In genomic region chr2:174294457-174294856, GRCm38 (mm10) we compare ENCODE assay signal across 8 mouse cellular contexts. TPM values are rescaled to one million over a fixed set of nuclear protein-coding genes. Genes with fewer than 3 reads are reported as not detected.
DNase-seq lines count a peak whose midpoint lies in the region; ATAC-seq and TF ChIP-seq lines count a peak whose summit lies in the region.

No protein-coding gene starts in this region.

- H3K4me3 ChIP-seq in layer of hippocampus, adult 2 months: peak overlapping the region; percentile 48
- peak overlapping the region; percentile 60 for H3K4me3 ChIP-seq in embryonic facial prominence, embryonic 11.5 days (ENCODE audit: low read depth, low read length)
- H3K4me3 ChIP-seq in limb, embryonic 11.5 days (ENCODE audit: low read depth, low read length): peak overlapping the region; percentile 48

- peaks cover 26% of the 10 kb centered on the region for H3K9me3 ChIP-seq in embryonic facial prominence, embryonic 11.5 days (replicated peaks; ENCODE audit: control insufficient read depth, low read length)
- peaks cover 27% of the 10 kb centered on the region for H3K9me3 ChIP-seq in limb, embryonic 11.5 days (ENCODE audit: control insufficient read depth, low read length)

- no peak for ATAC-seq in embryonic facial prominence, embryonic 11.5 days (replicated peaks; ENCODE audit: insufficient number of reproducible peaks, low FRiP score, low TSS enrichment, low read depth)
- ATAC-seq in limb, embryonic 11.5 days (ENCODE audit: insufficient number of reproducible peaks, low FRiP score, low TSS enrichment, low read depth): no peak

- TF ChIP-seq CTCF in layer of hippocampus, adult 2 months (conservative IDR thresholded peaks at IDR 0.05): no peak

- H3K27ac ChIP-seq in layer of hippocampus, adult 2 months: no peak overlapping the region
- H3K27ac ChIP-seq in embryonic facial prominence, embryonic 11.5 days (replicated peaks; ENCODE audit: low read depth, low read length): no peak overlapping the region
- no peak overlapping the region for H3K27ac ChIP-seq in limb, embryonic 11.5 days (replicated peaks; ENCODE audit: low read depth, low read length)

- H3K36me3 ChIP-seq in embryonic facial prominence, embryonic 11.5 days (replicated peaks; ENCODE audit: control insufficient read depth, insufficient read depth, low read depth, low read length): no peaks in the 10 kb centered on the region
- peaks cover 2% of the 10 kb centered on the region; the same call in 1 of the 2 replicates for H3K36me3 ChIP-seq in limb, embryonic 11.5 days (ENCODE audit: control insufficient read depth, insufficient read depth, low read length)

- peak overlapping the region; percentile 82 for H3K9ac ChIP-seq in embryonic facial prominence, embryonic 11.5 days (replicated peaks; ENCODE audit: low read length)
- peak overlapping the region; percentile 74 for H3K9ac ChIP-seq in limb, embryonic 11.5 days (ENCODE audit: low read length)

- H3K4me1 ChIP-seq in embryonic facial prominence, embryonic 11.5 days (ENCODE audit: control insufficient read depth, insufficient read depth, low read length): no peaks in the 10 kb centered on the region; the same call in 1 of the 2 replicates
- H3K4me1 ChIP-seq in limb, embryonic 11.5 days (ENCODE audit: control insufficient read depth, insufficient read depth, low read length): peaks cover 21% of the 10 kb centered on the region

- H3K27me3 ChIP-seq in embryonic facial prominence, embryonic 11.5 days (ENCODE audit: control insufficient read depth, insufficient read depth, low read length): peaks cover 22% of the 10 kb centered on the region
- peaks cover 20% of the 10 kb centered on the region for H3K27me3 ChIP-seq in limb, embryonic 11.5 days (ENCODE audit: control insufficient read depth, insufficient read depth, low read length)

- DNase-seq in layer of hippocampus, adult 2 months (ENCODE audit: low spot score in 2 of 2): no peak
- DNase-seq in layer of hippocampus, postnatal 14 days (ENCODE audit: low spot score in 2 of 2): no peak
- peak; percentile 67 for DNase-seq in embryonic facial prominence, embryonic 11.5 days (ENCODE audit: low spot score)
- peak; percentile 66 for DNase-seq in limb, embryonic 11.5 days (ENCODE audit: low spot score)
- peak; percentile 53 for DNase-seq in retina, embryonic 14.5 days (ENCODE audit: low spot score)
- no peak for DNase-seq in layer of hippocampus, adult 9-10 months (ENCODE audit: low spot score)
- no peak for DNase-seq in cerebellum, adult 11 months
- DNase-seq in adrenal gland, postnatal 10 days: no peak

- H3K4me2 ChIP-seq in embryonic facial prominence, embryonic 11.5 days (ENCODE audit: low read depth, low read length): peak overlapping the region; percentile 43; the same call in 1 of the 2 replicates
- peak overlapping the region; percentile 25 for H3K4me2 ChIP-seq in limb, embryonic 11.5 days (ENCODE audit: low read depth, severe bottlenecking)

- 52% methylated on average over 8 of the region's 8 CpGs for WGBS in embryonic facial prominence, embryonic 11.5 days
- 51% methylated on average over 8 of the region's 8 CpGs for WGBS in limb, embryonic 11.5 days

RNA-seq across cellular contexts. Expression of gene Gnas, which starts 10.3 kb away (rescaled TPM):
- total RNA-seq in layer of hippocampus, adult 2 months (2021): 1,000 to 10,000 TPM; 1,674 to 1,781 TPM
- 1,000 to 10,000 TPM; 1,917 to 1,971 TPM for total RNA-seq in layer of hippocampus, postnatal 14 days (2021)
- polyA plus RNA-seq in embryonic facial prominence, embryonic 11.5 days (2014; fragmentation: Nextera tagmentation; extraction: Ambion mirVana): 1,377 and 1,397 TPM in 2 replicates
- polyA plus RNA-seq in limb, embryonic 11.5 days (2014; fragmentation: Nextera tagmentation; extraction: Ambion mirVana): 1,406 and 1,468 TPM in 2 replicates
- total RNA-seq in adrenal gland, postnatal 10 days (2021): 1,000 to 10,000 TPM; 5,524 to 6,088 TPM

RNA-seq across cellular contexts. Expression of gene Gm20721, which starts 52.1 kb away (rescaled TPM):
- total RNA-seq in layer of hippocampus, adult 2 months (2021): 1 to 10 TPM; 2.0 to 3.5 TPM
- 1 to 10 TPM; 2.6 to 2.8 TPM for total RNA-seq in layer of hippocampus, postnatal 14 days (2021)
- polyA plus RNA-seq in embryonic facial prominence, embryonic 11.5 days (2014; fragmentation: Nextera tagmentation; extraction: Ambion mirVana): 17.5 and 23.1 TPM in 2 replicates
- polyA plus RNA-seq in limb, embryonic 11.5 days (2014; fragmentation: Nextera tagmentation; extraction: Ambion mirVana): 8.6 and 13.0 TPM in 2 replicates
- total RNA-seq in adrenal gland, postnatal 10 days (2021): 1 to 10 TPM; 6.2 to 6.8 TPM

Comparison
In these comparisons a context has a peak if more than half of its experiments do, and no peak if none do; other contexts are left out.
1. DNase-seq: peak in embryonic facial prominence, embryonic 11.5 days (single experiment), limb, embryonic 11.5 days (single experiment) and retina, embryonic 14.5 days (single experiment); none in layer of hippocampus, adult 2 months (0 of 2), layer of hippocampus, postnatal 14 days (0 of 2), layer of hippocampus, adult 9-10 months (single experiment), cerebellum, adult 11 months (single experiment) and adrenal gland, postnatal 10 days (single experiment).
2. Peak in every context shown above with its lines, with median percentiles within 50 percentile points of each other: H3K4me3 ChIP-seq.